Comparison of ENCODE assay signal across 9 mouse cellular contexts in genomic region chr4:64492260-64492962, GRCm38 (mm10).
DNase-seq lines count a peak whose midpoint lies in the region; ATAC-seq and TF ChIP-seq lines count a peak whose summit lies in the region.
"Had no signal": no experiment of that assay in that cellular context is flagged by ENCODE, and none has a peak within 500 bp of the region (broad histone marks: within the 10 kb centered on the region; RNA-seq: fewer than 3 reads in every experiment).

No protein-coding gene starts in this region.

- peak; percentile 92 for TF ChIP-seq CTCF in layer of hippocampus, adult 2 months (conservative IDR thresholded peaks at IDR 0.05)

- no peak overlapping the region for H3K27ac ChIP-seq in layer of hippocampus, adult 2 months
- no peak overlapping the region for H3K27ac ChIP-seq in heart, embryonic 11.5 days (ENCODE audit: low read depth, low read length)
- H3K27ac ChIP-seq: limb, embryonic 13.5 days had no signal

- H3K36me3 ChIP-seq in heart, embryonic 11.5 days (ENCODE audit: control insufficient read depth, insufficient read depth, low read length) = no peaks in the 10 kb centered on the region
- H3K36me3 ChIP-seq: limb, embryonic 13.5 days had no signal

- ATAC-seq in heart, embryonic 11.5 days (replicated peaks; ENCODE audit: insufficient number of reproducible peaks, low FRiP score, low TSS enrichment) = no peak

- H3K27me3 ChIP-seq in heart, embryonic 11.5 days (ENCODE audit: control insufficient read depth, insufficient read depth, low read length) = no peaks in the 10 kb centered on the region
- H3K27me3 ChIP-seq: limb, embryonic 13.5 days had no signal

- H3K4me2 ChIP-seq in heart, embryonic 11.5 days = no peak overlapping the region
- H3K4me2 ChIP-seq: limb, embryonic 13.5 days had no signal

- no peaks in the 10 kb centered on the region for H3K9me3 ChIP-seq in heart, embryonic 11.5 days (replicated peaks; ENCODE audit: control insufficient read depth, low read length)
- H3K9me3 ChIP-seq: limb, embryonic 13.5 days had no signal

- no peaks in the 10 kb centered on the region for H3K4me1 ChIP-seq in heart, embryonic 11.5 days (ENCODE audit: control insufficient read depth, insufficient read depth, low read length)

- WGBS in heart, embryonic 11.5 days (ENCODE audit: insufficient replicate concordance) = 77% methylated on average over 1 of the region's 1 CpGs

- no peak overlapping the region for H3K9ac ChIP-seq in heart, embryonic 11.5 days (ENCODE audit: low read depth, low read length)
- H3K9ac ChIP-seq: limb, embryonic 13.5 days had no signal

- no peak overlapping the region for H3K4me3 ChIP-seq in layer of hippocampus, adult 2 months
- no peak overlapping the region for H3K4me3 ChIP-seq in heart, embryonic 11.5 days (ENCODE audit: low read depth, low read length)
- H3K4me3 ChIP-seq: limb, embryonic 13.5 days had no signal

- no peak for DNase-seq in layer of hippocampus, adult 2 months (ENCODE audit: low spot score in 2 of 2)
- DNase-seq in layer of hippocampus, adult 8-10 months (ENCODE audit: low spot score in 2 of 2) = no peak
- DNase-seq in ES-CJ7 (ENCODE audit: low read depth, low spot score) = peak; percentile 5
- peak; percentile 6 for DNase-seq in ZHBTc4 (ENCODE audit: low read depth, low spot score)
- peak; percentile 28 for DNase-seq in hindlimb bud, embryonic 11.5 days (ENCODE audit: extremely low spot score, low read depth, low spot score)
- no peak for DNase-seq in ovary, postnatal 36 days (ENCODE audit: low spot score)
- DNase-seq in frontal cortex, postnatal 25 days (ENCODE audit: low spot score in 2 of 2) = no peak

Comparison
In these comparisons a context has a peak if more than half of its experiments do, and no peak if none do; other contexts are left out.
1. DNase-seq: peak in ES-CJ7 (single experiment), ZHBTc4 (single experiment) and hindlimb bud, embryonic 11.5 days (single experiment); none in layer of hippocampus, adult 2 months (0 of 2), layer of hippocampus, adult 8-10 months (0 of 2), ovary, postnatal 36 days (single experiment) and frontal cortex, postnatal 25 days (0 of 2).